In the genomic region with DNA sequence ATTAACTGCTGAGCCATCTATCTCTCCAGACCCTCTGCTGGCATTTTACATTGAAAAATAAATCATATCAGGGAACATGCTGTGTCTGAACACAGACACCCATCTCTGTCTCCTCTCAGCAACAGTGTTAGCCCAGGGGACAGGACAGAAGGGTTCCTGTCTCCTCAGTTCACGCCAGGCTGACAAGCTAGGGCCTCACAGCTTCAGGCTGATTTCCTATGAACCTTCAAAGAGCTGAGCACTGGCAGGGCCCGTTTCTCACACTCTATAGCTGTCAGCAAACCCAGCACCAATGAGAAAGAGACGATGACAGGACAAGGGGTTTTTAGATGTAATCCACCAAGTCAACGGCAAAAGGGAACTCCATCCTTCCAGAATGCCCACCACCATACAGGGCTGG, we compare ENCODE assay signal across 9 mouse cellular contexts. TPM values are rescaled to one million over a fixed set of nuclear protein-coding genes. Genes with fewer than 3 reads are reported as not detected.
DNase-seq lines count a peak whose midpoint lies in the region; ATAC-seq lines count a peak whose summit lies in the region.
"Had no signal": no experiment of that assay in that cellular context is flagged by ENCODE, and none has a peak within 500 bp of the region (broad histone marks: within the 10 kb centered on the region; RNA-seq: fewer than 3 reads in every experiment).

No protein-coding gene starts in this region.

- H3K4me1 ChIP-seq in heart, embryonic 14.5 days (ENCODE audit: control insufficient read depth in 2 of 2, insufficient read depth in 2 of 2, low read length in 2 of 2) = peaks cover 33 to 35% of the 10 kb centered on the region in 2 experiments
- peaks cover 79% of the 10 kb centered on the region for H3K4me1 ChIP-seq in neural tube, embryonic 12.5 days
- peaks cover 36% of the 10 kb centered on the region for H3K4me1 ChIP-seq in intestine, embryonic 16.5 days (ENCODE audit: control insufficient read depth, insufficient read depth, low read length)

- H3K27me3 ChIP-seq in heart, embryonic 14.5 days (ENCODE audit: control insufficient read depth, insufficient read depth, low read length) = no peaks in the 10 kb centered on the region
- no peaks in the 10 kb centered on the region for H3K27me3 ChIP-seq in neural tube, embryonic 12.5 days (replicated peaks)
- H3K27me3 ChIP-seq in intestine, embryonic 16.5 days (replicated peaks; ENCODE audit: control insufficient read depth, insufficient read depth, low read length) = no peaks in the 10 kb centered on the region

- ATAC-seq in heart, embryonic 14.5 days (ENCODE audit: insufficient number of reproducible peaks, insufficient read depth, low FRiP score, low read depth) = no peak
- no peak for ATAC-seq in neural tube, embryonic 12.5 days (ENCODE audit: low FRiP score, low read depth)
- ATAC-seq in intestine, embryonic 16.5 days = no peak

- DNase-seq in heart, adult 9 months (ENCODE audit: low spot score in 2 of 2) = no peak
- DNase-seq in neural tube, embryonic 10.5 days (ENCODE audit: extremely low spot score, low spot score) = no peak
- DNase-seq in left cerebral cortex, postnatal 4 days = no peak
- DNase-seq in urinary bladder, postnatal 14 days (ENCODE audit: low spot score) = no peak
- no peak for DNase-seq in testis, postnatal 14 days (ENCODE audit: low spot score)

- no peaks in the 10 kb centered on the region for H3K36me3 ChIP-seq in heart, embryonic 14.5 days (ENCODE audit: control insufficient read depth, insufficient read depth, low read length)
- no peaks in the 10 kb centered on the region; the same call in 1 of the 2 replicates for H3K36me3 ChIP-seq in neural tube, embryonic 12.5 days
- no peaks in the 10 kb centered on the region for H3K36me3 ChIP-seq in intestine, embryonic 16.5 days (ENCODE audit: control insufficient read depth, insufficient read depth, low read length)

- 23% methylated on average over 4 of the region's 4 CpGs for WGBS in heart, embryonic 14.5 days
- WGBS in neural tube, embryonic 12.5 days = 73% methylated on average over 4 of the region's 4 CpGs
- WGBS in intestine, embryonic 16.5 days = 73% methylated on average over 4 of the region's 4 CpGs

- intact Hi-C loops in left cerebral cortex, postnatal 4 days (cut with DNase I) = no loop called here

- H3K9ac ChIP-seq in heart, embryonic 14.5 days (ENCODE audit: low read length) = peak overlapping the region; percentile 4; the same call in 1 of the 2 replicates
- no peak overlapping the region for H3K9ac ChIP-seq in neural tube, embryonic 12.5 days
- no peak overlapping the region for H3K9ac ChIP-seq in intestine, embryonic 16.5 days (ENCODE audit: low read depth, low read length)

- no peaks in the 10 kb centered on the region for H3K9me3 ChIP-seq in heart, embryonic 14.5 days (ENCODE audit: control insufficient read depth, low read length)
- no peaks in the 10 kb centered on the region for H3K9me3 ChIP-seq in neural tube, embryonic 12.5 days
- H3K9me3 ChIP-seq in intestine, embryonic 16.5 days (ENCODE audit: control insufficient read depth, low read length) = no peaks in the 10 kb centered on the region

- no peak overlapping the region for H3K4me3 ChIP-seq in heart, embryonic 14.5 days (ENCODE audit: control insufficient read depth in 1 of 2, insufficient read depth in 1 of 2, low read depth in 1 of 2, low read length in 2 of 2)
- H3K4me3 ChIP-seq in neural tube, embryonic 12.5 days = no peak overlapping the region
- H3K4me3 ChIP-seq in intestine, embryonic 16.5 days (ENCODE audit: low read length) = no peak overlapping the region

- H3K4me2 ChIP-seq in heart, embryonic 14.5 days (ENCODE audit: low read length) = peak overlapping the region; percentile 31
- no peak overlapping the region for H3K4me2 ChIP-seq in neural tube, embryonic 12.5 days (replicated peaks)
- H3K4me2 ChIP-seq in intestine, embryonic 16.5 days (ENCODE audit: low read depth, low read length) = peak overlapping the region; percentile 11; the same call in 1 of the 2 replicates

- H3K27ac ChIP-seq in heart, embryonic 14.5 days (replicated peaks in 1 of 2; ENCODE audit: control insufficient read depth in 1 of 2, insufficient read depth in 1 of 2, low read depth in 2 of 2, low read length in 2 of 2) = peak overlapping the region; percentile 71 to 82
- 0 out of 2 replicates have a peak overlapping the region, but pooled peaks have one; percentile 1 for H3K27ac ChIP-seq in neural tube, embryonic 12.5 days
- H3K27ac ChIP-seq in intestine, embryonic 16.5 days (ENCODE audit: low read length) = peak overlapping the region; percentile 50
- H3K27ac ChIP-seq: macrophage had no signal

RNA-seq across cellular contexts. Expression of a gene that starts 48.4 kb away (rescaled TPM):
- polyA plus RNA-seq in heart, embryonic 14.5 days (2014; fragmentation: Nextera tagmentation; extraction: Ambion mirVana) = 135 and 138 TPM in 2 replicates
- polyA plus RNA-seq in neural tube, embryonic 12.5 days (2016; fragmentation: Nextera tagmentation; extraction: Ambion mirVana) = 111 TPM in 2 replicates
- polyA plus RNA-seq in intestine, embryonic 16.5 days (2015; fragmentation: Nextera tagmentation; extraction: Ambion mirVana) = 119 and 129 TPM in 2 replicates
- total RNA-seq in left cerebral cortex, postnatal 4 days (2021) = 10 to 100 TPM; 49.7 to 62.0 TPM

RNA-seq across cellular contexts. Expression of a gene that starts 48.4 kb away (rescaled TPM):
- 21.8 and 23.2 TPM in 2 replicates for polyA plus RNA-seq in heart, embryonic 14.5 days (2014; fragmentation: Nextera tagmentation; extraction: Ambion mirVana)
- 17.1 and 18.7 TPM in 2 replicates for polyA plus RNA-seq in neural tube, embryonic 12.5 days (2016; fragmentation: Nextera tagmentation; extraction: Ambion mirVana)
- polyA plus RNA-seq in intestine, embryonic 16.5 days (2015; fragmentation: Nextera tagmentation; extraction: Ambion mirVana) = 22.9 and 29.2 TPM in 2 replicates
- total RNA-seq in left cerebral cortex, postnatal 4 days (2021) = 10 to 100 TPM; 14.0 to 16.8 TPM

Comparison
In these comparisons a context has a peak if more than half of its experiments do, and no peak if none do; other contexts are left out.
1. H3K27ac ChIP-seq: peak in every context shown above with its lines; median percentile 76 in heart, embryonic 14.5 days; 50 in intestine, embryonic 16.5 days; 1 in neural tube, embryonic 12.5 days.